Mouse (Mus musculus) lung, adult 2 months (tissue): Measurements from ENCODE around the gene Cbll1.

Experiments used
- CTCF ChIP-seq: fragments of 200-500 bp; IDR thresholded peaks from 2 replicates; pipeline ENCODE4 v1.5.1; 2011; ENCODE audit warnings: mild to moderate bottlenecking, low read length, control low read depth; ENCODE audit not compliant: insufficient read depth
- POLR2A ChIP-seq: fragments of 200-500 bp; IDR thresholded peaks from 2 replicates; pipeline ENCODE4 v1.6.1; 2011; ENCODE audit warnings: low read depth, mild to moderate bottlenecking, control low read depth, low read length, borderline replicate concordance; ENCODE audit errors: extremely low read depth

- TF ChIP-seq CTCF: no peak
- peak; percentile 92 for TF ChIP-seq POLR2A
These were observed at the start of gene Cbll1 for GRCm38 (mm10) chr12:31499314-31500131.
